Mouse (Mus musculus): ENCODE measurements around the gene Gm20388.

Gm20388 gene

GRCm38 (mm10) chr8:120255406-120255987, 344.9 kb downstream of the Gm20388 start:
- DNase-seq (ENCODE audit: low spot score in 2 of 2), result no peak

- DNase-seq (ENCODE audit: low spot score in 2 of 2), result no peak
These were observed 346.3 kb downstream of the Gm20388 start for GRCm38 (mm10) chr8:120256958-120257357.

- DNase-seq (ENCODE audit: low spot score in 2 of 2), result no peak
These were observed 348.6 kb downstream of the Gm20388 start for GRCm38 (mm10) chr8:120259206-120259605.

GRCm38 (mm10) chr8:120260677-120261076, 350.0 kb downstream of the Gm20388 start:
- no peak for DNase-seq (ENCODE audit: low spot score in 2 of 2)

- no peak for DNase-seq (ENCODE audit: low spot score in 2 of 2)
These were observed 350.9 kb downstream of the Gm20388 start for GRCm38 (mm10) chr8:120261338-120262120.

- no peak for DNase-seq (ENCODE audit: low spot score in 2 of 2)
These were observed 353.2 kb downstream of the Gm20388 start for GRCm38 (mm10) chr8:120263879-120264278.

- DNase-seq (ENCODE audit: low spot score in 2 of 2), result no peak
These were observed 353.8 kb downstream of the Gm20388 start for GRCm38 (mm10) chr8:120264388-120264943.

- peak; percentile 78 for DNase-seq (ENCODE audit: low spot score in 2 of 2)
These were observed 354.4 kb downstream of the Gm20388 start for GRCm38 (mm10) chr8:120264944-120265453.

- no peak for DNase-seq (ENCODE audit: low spot score in 2 of 2)
These were observed 354.8 kb downstream of the Gm20388 start for GRCm38 (mm10) chr8:120265471-120265870.

GRCm38 (mm10) chr8:120268541-120268980, 357.9 kb downstream of the Gm20388 start:
- DNase-seq (ENCODE audit: low spot score in 2 of 2), result no peak

- no peak for DNase-seq (ENCODE audit: low spot score in 2 of 2)
These were observed 359.8 kb downstream of the Gm20388 start for GRCm38 (mm10) chr8:120270449-120270848.

GRCm38 (mm10) chr8:120273430-120273829, 362.8 kb downstream of the Gm20388 start:
- no peak for DNase-seq (ENCODE audit: low spot score in 2 of 2)

GRCm38 (mm10) chr8:120276051-120276890, 365.6 kb downstream of the Gm20388 start:
- no peak for DNase-seq (ENCODE audit: low spot score in 2 of 2)

GRCm38 (mm10) chr8:120276891-120277426, 366.3 kb downstream of the Gm20388 start:
- DNase-seq (ENCODE audit: low spot score in 2 of 2), result no peak

- DNase-seq (ENCODE audit: low spot score in 2 of 2), result no peak
These were observed 367.4 kb downstream of the Gm20388 start for GRCm38 (mm10) chr8:120278009-120278408.

- no peak for DNase-seq (ENCODE audit: low spot score in 2 of 2)
These were observed 368.8 kb downstream of the Gm20388 start for GRCm38 (mm10) chr8:120279418-120279817.

- peak; percentile 68 to 86 for DNase-seq (ENCODE audit: low spot score in 2 of 2)
These were observed 370.8 kb downstream of the Gm20388 start for GRCm38 (mm10) chr8:120281487-120281886.

GRCm38 (mm10) chr8:120282465-120282864, 371.8 kb downstream of the Gm20388 start:
- no peak for DNase-seq (ENCODE audit: low spot score in 2 of 2)

GRCm38 (mm10) chr8:120284265-120284664, 373.6 kb downstream of the Gm20388 start:
- DNase-seq (ENCODE audit: low spot score in 2 of 2), result no peak

- DNase-seq (ENCODE audit: low spot score in 2 of 2), result no peak
These were observed 374.4 kb downstream of the Gm20388 start for GRCm38 (mm10) chr8:120285033-120285432.

- DNase-seq (ENCODE audit: low spot score in 2 of 2), result no peak
These were observed 375.2 kb downstream of the Gm20388 start for GRCm38 (mm10) chr8:120285878-120286277.
